Comparison of ENCODE assay signal across 8 mouse cellular contexts in genomic region chr11:70776830-70777571, GRCm38 (mm10). TPM values are rescaled to one million over a fixed set of nuclear protein-coding genes. Genes with fewer than 3 reads are reported as not detected.
DNase-seq lines count a peak whose midpoint lies in the region; ATAC-seq lines count a peak whose summit lies in the region.

No protein-coding gene starts in this region.

- peak; percentile 67; the same call in 1 of the 2 replicates for ATAC-seq in embryonic facial prominence, embryonic 13.5 days (ENCODE audit: insufficient number of reproducible peaks, insufficient read depth, low FRiP score, low TSS enrichment, low read depth)
- peak; percentile 75; the same call in 1 of the 2 replicates for ATAC-seq in stomach, embryonic 14.5 days (ENCODE audit: insufficient number of reproducible peaks, insufficient read depth, low FRiP score, low read depth)

- WGBS in embryonic facial prominence, embryonic 13.5 days = 28% methylated on average over 17 of the region's 17 CpGs
- WGBS in stomach, embryonic 14.5 days = 26% methylated on average over 17 of the region's 17 CpGs

- H3K36me3 ChIP-seq in embryonic facial prominence, embryonic 13.5 days = peaks cover 23% of the 10 kb centered on the region
- H3K36me3 ChIP-seq in stomach, embryonic 14.5 days (ENCODE audit: control insufficient read depth, insufficient read depth, low read length) = peaks cover 3% of the 10 kb centered on the region

- DNase-seq in A20 (ENCODE audit: low read depth, low spot score) (peak; percentile 88), liver (peak; percentile 74)
- peak; percentile 79 for DNase-seq in adrenal gland, postnatal 10 days
- peak; percentile 49 for DNase-seq in heart, adult 8-10 months (ENCODE audit: low spot score)
- DNase-seq in kidney, adult 8-10 months = peak; percentile 42 to 58
- peak; percentile 89 for DNase-seq in naive thymus-derived CD4-positive, alpha-beta T cell, adult 2 months (ENCODE audit: low read depth)

- H3K27ac ChIP-seq in embryonic facial prominence, embryonic 13.5 days = no peak overlapping the region
- H3K27ac ChIP-seq in stomach, embryonic 14.5 days (ENCODE audit: low read length) = no peak overlapping the region

- no peaks in the 10 kb centered on the region for H3K9me3 ChIP-seq in embryonic facial prominence, embryonic 13.5 days
- no peaks in the 10 kb centered on the region for H3K9me3 ChIP-seq in stomach, embryonic 14.5 days (ENCODE audit: control insufficient read depth, low read depth, low read length)

- H3K27me3 ChIP-seq in embryonic facial prominence, embryonic 13.5 days = no peaks in the 10 kb centered on the region
- H3K27me3 ChIP-seq in stomach, embryonic 14.5 days (ENCODE audit: control insufficient read depth, insufficient read depth, low read length) = no peaks in the 10 kb centered on the region

- no peak overlapping the region for H3K9ac ChIP-seq in embryonic facial prominence, embryonic 13.5 days
- no peak overlapping the region for H3K9ac ChIP-seq in stomach, embryonic 14.5 days (replicated peaks; ENCODE audit: low read depth, low read length)

- no peak overlapping the region for H3K4me3 ChIP-seq in embryonic facial prominence, embryonic 13.5 days
- no peak overlapping the region for H3K4me3 ChIP-seq in stomach, embryonic 14.5 days (ENCODE audit: low read depth, low read length)

- H3K4me2 ChIP-seq in embryonic facial prominence, embryonic 13.5 days = 0 out of 2 replicates have a peak overlapping the region, but pooled peaks have one; percentile 9
- no peak overlapping the region for H3K4me2 ChIP-seq in stomach, embryonic 14.5 days (replicated peaks; ENCODE audit: low read depth, low read length)

- H3K4me1 ChIP-seq in embryonic facial prominence, embryonic 13.5 days = 0 out of 2 replicates have a peak, but pooled peaks cover 3% of the 10 kb centered on the region
- H3K4me1 ChIP-seq in stomach, embryonic 14.5 days (ENCODE audit: control insufficient read depth, insufficient read depth, low read length) = no peaks in the 10 kb centered on the region

RNA-seq across cellular contexts. Expression of gene Zfp3, which starts 13.0 kb away (rescaled TPM):
- total RNA-seq in adrenal gland, postnatal 10 days (2021) = 10 to 100 TPM in 1 of 2 experiments, 1 to 10 TPM in 1; 6.7 to 10.3 TPM
- polyA plus RNA-seq in embryonic facial prominence, embryonic 13.5 days (2015; fragmentation: Nextera tagmentation; extraction: Ambion mirVana) = 6.0 and 7.6 TPM in 2 replicates
- total RNA-seq in heart, adult 8-10 months (2022) = 1 to 10 TPM; 6.1 to 8.6 (median 7.5) TPM
- 4.5 and 7.0 TPM in 2 replicates for polyA plus RNA-seq in stomach, embryonic 14.5 days (2014; fragmentation: Nextera tagmentation; extraction: Ambion mirVana)

RNA-seq across cellular contexts. Expression of gene Scimp, which starts 35.4 kb away (rescaled TPM):
- total RNA-seq in adrenal gland, postnatal 10 days (2021) = under 1 TPM; 0.27 to 0.57 TPM
- polyA plus RNA-seq in embryonic facial prominence, embryonic 13.5 days (2015; fragmentation: Nextera tagmentation; extraction: Ambion mirVana) = 0.25 TPM in 1 of 2 replicates, not detected in the other
- total RNA-seq in heart, adult 8-10 months (2022) = under 1 TPM; 0.25 to 0.97 (median 0.53) TPM
- polyA plus RNA-seq in stomach, embryonic 14.5 days (2014; fragmentation: Nextera tagmentation; extraction: Ambion mirVana) = 0.59 and 0.87 TPM in 2 replicates
